Mouse (Mus musculus): ENCODE data around the gene Rps13.
"Not testable (repeated sequence)": the region's sequence is repeated elsewhere in the genome, so short reads cannot be mapped to it uniquely, and the experiment has no call there.

Gene Rps13

DNA sequence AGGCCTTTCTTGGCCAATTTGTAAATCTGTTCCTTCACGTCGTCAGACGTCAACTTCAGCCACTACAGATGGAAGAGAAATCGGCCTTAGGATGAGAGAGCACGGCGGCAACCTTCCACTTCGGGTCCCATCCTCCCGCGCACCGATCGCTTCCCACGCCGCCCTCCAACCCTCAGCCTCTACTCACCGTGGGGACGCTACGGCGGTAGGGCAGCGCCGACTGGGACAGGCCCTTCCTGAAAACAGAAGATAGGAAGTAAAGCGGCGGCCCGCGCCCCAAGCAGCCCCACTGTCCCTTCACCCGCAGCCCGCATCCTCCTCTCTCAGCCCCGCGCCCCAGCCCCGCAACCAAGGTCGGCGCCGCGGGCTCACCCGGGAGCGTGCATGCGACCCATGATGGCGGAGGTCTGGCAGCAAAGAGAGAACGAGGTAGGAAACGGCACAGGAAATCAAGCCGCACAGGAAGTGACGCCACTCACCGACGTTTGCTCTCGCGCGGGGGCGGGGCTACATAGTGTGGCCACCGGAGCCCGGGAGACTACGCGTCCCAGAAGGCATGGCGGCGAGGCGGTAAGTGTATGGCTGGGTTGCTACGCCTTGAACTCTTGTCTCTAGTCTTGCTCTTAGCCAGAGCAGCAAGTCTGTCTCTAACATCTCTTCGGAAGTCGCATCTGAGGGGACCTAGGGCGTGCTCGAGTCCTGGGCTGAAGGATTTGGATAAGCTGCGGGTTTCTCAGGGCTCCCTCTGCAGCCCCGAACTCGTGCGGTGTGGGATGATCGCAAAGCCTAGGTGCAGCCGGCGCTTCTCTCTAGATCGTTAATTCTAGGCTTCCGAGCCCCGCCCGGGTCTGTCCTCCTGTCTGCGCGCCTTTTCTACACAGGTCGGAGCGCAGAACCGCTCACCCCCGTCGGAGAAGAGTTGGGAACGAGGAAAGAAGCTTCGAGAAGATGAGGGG is at the start of gene Rps13:
Rps13 (minus strand) TSS at position 483 of the 956 bp plus-strand sequence.
- DNase-seq (ENCODE audit: low spot score in 2 of 2): peak; percentile 96 to 98

DNA sequence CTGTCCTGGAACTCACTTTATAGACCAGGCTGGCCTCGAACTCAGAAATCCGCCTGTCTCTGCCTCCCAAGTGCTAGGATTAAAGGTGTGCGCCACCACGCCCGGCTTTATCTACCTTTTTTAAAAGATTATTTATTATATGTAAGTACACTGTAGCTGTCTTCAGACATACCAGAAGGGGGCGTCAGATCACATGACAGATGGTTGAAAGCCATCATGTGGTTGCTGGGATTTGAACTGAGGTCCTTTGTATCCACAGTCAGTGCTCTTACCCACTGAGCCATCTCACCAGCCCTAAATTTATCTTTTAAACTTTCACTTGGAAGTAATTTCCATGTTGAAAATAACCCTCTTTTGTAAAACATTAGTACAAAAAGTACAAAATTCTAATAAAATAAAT is 45.2 kb upstream of the Rps13 start:
- DNase-seq (ENCODE audit: low spot score in 2 of 2): not testable (repeated sequence)

DNA sequence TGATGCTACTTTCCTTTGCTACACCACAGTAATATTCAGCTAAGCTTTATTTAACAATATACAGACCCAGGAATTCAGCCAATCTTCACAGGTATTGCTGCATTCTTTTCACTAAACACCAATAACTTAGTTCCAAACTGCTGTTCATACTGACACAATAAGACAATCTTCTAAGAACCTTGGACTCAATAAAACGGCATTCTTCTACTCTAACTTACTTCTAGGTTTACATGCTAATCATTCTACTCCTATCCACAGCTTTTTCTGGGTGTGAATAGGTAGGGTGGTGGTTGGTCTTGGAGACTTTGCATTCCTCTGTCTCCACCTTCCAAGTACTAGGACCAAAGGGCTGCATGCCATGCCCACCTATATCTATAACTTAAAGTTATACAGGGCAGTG is 40.3 kb upstream of the Rps13 start:
- no peak for DNase-seq (ENCODE audit: low spot score in 2 of 2)

DNA sequence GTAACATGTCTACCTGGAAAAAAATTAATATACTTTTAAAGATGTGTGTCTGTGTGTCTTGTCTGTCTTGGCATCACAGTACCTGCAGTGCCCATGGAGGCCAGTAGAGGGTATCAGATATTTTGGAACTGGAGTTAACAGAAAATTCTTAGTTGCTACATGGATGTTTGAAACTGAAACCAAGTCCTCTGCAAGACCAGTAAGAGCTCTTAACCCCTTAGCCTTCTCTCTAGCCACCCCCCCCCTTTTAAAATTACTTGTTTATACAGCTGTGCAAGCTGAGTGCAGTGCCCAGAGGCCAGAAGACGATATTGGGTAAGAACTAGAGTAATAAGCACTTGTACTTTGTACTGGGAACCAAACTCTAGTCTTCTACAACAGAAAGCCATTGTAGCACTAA is 2.2 kb upstream of the Rps13 start:
- DNase-seq (ENCODE audit: low spot score in 2 of 2): peak; percentile 33 to 68

DNA sequence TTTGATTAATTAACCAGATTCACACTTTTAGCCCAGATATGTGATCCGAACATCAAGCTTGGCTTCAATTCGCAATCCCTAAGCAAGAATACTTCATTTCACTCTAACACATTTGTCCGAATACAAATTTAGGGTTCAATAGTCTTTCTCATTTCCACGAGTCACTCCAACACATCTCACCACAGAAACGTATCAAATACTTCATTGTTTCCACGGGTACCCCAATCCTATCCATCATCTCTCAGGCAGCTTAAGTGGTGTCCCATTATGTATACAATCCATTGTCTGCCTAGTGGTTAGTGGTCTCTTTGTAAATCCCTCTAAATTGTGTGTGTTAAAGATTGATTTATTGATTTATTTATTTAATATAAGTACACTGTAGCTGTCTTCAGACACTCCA is 1.1 kb upstream of the Rps13 start:
- no peak for DNase-seq (ENCODE audit: low spot score in 2 of 2)

DNA sequence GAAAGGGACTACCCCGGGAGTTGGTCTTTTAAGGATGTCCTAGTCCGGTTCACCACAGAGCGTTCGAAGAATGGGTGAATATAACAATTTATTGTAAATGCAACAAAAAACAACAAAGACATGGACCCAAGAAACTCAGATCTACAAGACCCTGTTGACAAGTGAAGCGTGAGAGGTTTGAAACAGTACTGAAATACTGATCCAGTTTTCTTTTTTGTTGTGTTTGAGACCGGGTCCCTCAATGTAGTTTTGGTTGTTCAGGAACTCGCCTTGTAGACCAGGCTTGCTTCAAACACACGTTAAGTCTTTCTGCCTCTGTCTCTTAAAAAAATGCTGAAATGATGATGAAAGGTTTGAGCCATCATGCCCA is 659 bp upstream of the Rps13 start:
- no peak for DNase-seq (ENCODE audit: low spot score in 2 of 2)

DNA sequence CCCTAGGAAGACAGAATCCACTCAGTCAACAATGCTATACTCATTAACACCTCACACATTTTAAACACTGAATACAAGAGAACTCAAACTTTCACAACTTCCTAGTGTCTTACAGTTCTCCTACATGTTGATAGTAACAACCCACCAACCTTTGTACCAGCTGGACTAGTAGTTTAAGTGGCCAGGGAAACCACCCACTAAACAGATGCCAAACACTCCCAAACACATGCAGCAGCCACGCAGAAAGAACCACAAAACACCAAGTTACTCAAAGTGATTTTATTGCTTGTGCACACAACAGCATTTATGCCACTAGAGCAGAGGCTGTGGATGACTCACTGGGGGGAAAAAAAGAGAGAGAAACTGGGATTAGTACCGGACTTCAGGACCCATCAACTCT is 2.7 kb downstream of the Rps13 start:
- no peak for DNase-seq (ENCODE audit: low spot score in 2 of 2)

DNA sequence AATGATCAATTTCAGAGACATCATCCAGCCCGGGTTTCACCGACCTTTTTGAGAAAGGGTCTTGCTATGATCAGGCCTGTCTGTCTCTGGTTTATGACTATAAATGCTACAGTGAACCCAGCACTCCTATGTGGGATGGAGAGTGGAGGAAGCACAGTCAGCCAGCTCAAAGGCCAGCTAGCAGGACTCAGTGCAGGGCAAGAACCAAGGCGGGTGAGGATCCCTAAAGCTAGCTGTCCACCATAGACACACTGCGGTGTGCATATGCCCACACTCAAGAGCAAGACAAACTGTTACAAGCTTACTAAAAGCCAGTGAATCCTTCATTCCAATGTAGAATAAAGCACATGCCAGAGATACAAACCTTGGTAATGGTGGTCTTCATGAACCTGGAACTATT is 4.1 kb downstream of the Rps13 start:
- DNase-seq (ENCODE audit: low spot score in 2 of 2): no peak

DNA sequence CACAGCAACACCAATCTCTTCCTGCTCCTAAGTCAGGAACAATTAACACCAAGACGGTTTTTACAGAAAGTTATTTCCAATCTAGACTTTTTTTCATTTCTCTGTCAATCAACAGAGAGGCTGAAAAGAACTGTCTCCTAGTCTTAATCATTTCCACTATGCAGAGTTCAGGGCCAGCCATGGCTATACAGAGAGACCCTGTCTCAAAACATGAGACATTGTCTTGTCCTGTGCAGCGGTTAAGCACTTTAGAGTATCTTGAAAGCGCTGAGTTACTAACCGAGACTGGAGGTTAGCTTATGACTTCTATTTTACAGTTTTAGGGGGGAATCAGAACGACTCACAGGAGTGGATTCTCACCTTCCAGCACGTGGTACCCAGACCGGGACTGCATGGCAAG is 5.2 kb downstream of the Rps13 start:
- DNase-seq (ENCODE audit: low spot score in 2 of 2): no peak

DNA sequence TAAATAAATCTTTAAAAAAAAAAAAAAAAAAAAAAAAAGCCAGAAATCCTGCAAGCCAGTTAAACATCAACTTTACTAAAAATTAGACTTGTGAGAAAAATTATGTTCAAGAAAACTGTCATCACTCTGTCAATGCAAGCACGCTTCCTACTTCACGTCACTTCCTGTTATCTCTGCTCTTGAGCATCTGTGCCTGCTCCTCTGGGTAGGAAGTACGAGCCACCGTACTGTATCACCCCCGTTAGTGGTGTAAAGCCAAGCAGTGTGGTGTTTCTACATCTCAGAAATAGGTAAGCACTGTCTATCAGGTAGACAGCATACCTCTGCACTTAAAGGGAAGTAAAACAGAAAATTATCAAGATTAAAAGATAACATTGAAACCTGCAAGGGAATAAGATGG is 6.1 kb downstream of the Rps13 start:
- DNase-seq (ENCODE audit: low spot score in 2 of 2): no peak

DNA sequence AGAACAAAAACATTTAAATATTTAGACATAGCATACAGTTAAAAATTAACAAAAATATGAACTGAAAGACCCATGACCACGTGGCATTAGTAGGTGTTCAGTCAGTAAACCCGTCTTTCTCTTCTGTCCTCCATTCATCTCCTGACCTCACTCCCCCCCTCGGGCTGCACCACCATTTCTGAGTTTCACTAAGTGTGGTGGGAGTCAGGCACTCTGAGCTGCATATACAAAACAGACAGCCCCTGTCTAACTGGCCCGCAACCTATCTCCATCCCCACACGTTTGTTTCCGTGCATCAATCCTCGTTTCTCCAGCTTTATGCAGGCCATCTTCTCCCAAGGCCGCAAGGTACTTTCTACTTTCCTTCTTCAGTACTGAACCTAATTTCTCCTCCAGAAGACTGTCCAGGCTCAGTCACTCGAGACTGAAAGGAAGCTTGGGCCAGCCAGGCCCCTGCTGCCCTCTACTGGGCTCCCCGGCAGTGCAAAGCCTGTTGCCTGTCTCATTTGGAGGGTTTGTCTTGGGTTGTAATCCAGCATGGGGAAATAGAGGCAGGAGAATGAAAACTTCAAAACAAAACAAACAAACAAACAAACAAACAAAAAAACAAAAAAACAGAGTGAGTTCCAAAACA is 10.5 kb downstream of the Rps13 start:
- DNase-seq (ENCODE audit: low spot score in 2 of 2): peak in 1 of 2 experiments; percentile 39

DNA sequence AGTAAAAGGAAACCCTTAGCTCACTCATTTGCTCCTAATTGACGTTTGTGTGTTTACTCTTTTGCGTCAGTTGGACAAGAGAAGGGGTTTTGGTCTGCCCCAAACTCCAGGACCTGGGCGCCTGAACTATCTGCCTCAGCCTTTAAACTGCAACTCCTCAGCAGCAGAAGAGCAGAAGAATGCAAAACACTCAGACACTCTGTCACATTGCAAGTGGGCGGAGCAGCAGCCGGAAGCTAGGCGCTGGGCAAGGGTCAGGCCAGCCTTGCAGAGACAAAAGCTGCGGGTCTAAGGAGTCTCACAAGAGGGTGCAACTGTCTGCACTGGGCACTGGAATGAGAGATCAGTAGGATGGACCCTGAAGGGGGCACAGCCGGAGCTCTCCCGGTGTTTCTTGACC is 24.5 kb downstream of the Rps13 start:
- DNase-seq (ENCODE audit: low spot score in 2 of 2): no peak

DNA sequence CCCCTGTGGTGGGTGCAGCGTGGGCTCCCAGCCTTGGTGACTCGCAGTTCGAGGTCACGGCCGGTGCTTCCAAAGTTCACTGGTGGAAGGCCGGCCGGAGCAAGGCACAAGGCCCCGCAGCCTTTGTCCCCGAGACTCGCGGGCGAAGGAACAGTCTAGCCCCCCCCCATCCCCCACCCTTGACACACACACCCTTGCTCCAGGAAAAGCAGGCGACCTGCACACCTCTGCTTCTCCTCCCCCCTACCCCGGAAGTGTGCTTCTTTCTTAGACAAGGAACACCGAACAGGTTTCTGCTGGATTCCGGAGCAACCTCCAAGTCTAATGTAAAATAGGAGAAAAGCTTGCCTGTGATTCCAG is 25.4 kb downstream of the Rps13 start:
- no peak for DNase-seq (ENCODE audit: low spot score in 2 of 2)

DNA sequence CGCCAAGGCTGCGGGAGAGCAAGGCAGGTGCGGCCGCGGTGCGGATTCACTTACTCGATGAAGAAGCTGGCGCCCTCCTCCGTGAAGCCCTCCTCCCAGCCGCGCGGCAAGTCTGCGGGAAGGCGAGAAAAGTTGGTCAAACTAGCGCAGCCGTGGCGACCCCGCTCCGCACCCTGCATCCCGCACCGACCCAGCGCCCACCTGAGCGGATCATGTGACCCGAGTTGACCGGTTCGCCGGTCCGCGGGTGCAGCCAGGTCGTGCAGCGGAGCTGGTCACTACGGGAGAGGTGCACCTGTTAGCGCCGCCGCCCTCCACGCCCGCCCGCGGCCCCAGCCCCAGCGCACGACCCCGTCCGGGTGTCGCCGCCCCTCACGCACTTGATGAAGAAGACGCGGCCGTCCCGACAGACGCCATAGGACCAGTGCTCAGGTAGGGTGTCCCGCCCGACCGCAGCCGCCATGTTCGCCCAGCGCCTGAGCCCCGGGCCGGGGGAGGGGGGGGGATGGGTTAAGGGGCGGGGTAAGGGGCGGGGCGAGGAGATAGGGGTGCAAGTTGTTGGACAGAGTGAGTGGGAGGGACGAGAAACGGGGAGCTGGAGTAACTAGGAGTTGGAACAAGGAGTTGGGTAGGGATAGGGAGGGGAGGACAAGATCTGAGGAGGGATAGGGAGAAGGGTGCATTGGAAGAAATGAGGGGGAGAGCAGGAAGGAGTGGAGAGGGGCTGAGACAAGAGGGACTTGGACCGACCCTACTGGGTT is 25.9 kb downstream of the Rps13 start, which contains the start of gene Plekha7:
Plekha7 (minus strand) TSS at position 506 of the 761 bp plus-strand sequence.
- DNase-seq (ENCODE audit: low spot score in 2 of 2): peak in 1 of 2 experiments; percentile 13

DNA sequence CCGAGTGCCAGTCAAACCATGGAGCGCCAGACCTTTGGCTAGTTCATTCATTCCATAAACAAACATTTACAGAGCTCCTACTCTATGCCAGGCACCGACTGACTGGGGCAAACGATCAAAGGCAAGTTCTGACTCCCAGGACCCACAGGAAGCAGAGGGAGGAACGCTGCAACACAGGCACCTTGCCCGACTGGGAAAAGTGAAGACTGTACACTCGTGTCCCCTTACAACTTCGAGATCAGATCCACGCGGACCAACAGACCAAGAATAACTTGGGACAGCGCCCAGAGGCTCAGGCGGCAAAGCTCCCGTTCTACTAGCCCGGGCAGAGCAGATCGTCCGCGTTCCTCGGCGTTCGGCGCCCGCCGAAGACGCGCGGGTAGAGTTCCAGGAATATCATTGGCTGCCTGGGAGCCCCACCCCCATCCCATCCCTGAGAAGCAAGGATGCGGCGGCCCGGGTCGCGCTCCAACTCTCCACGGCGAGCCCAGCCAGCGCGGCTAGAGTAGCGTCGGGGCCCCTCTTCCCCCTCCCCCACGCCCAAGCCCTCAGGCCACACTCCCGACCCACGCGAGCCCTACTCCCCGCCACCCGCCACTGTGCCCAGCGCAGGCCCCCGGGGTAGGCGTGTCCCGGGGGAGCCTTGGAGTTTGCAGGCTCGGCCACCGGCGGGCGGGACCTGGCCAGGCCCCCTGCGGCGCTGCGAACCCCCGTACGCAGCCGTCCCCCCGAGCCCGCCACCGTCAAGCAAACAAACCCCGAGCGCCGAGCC is 26.7 kb downstream of the Rps13 start:
- DNase-seq (ENCODE audit: low spot score in 2 of 2): peak; percentile 66 to 67

DNA sequence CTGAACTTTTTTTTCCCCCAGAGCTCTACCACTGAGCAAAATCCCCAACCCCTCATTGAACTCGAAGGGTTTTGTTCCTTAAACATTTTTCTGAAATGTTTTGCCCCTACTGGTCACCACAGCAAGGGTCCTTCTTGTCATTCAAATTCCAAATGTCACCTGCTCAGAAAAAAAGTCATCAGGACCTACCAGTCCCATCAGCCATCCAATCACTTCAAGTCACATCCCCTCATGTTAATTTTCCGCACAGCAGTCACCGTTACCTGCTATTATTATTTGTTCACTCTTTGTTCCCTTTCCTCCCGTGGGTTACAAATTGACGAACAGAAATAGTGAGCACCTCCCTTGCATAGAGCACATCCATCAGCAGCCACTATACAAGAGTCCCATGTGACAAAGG is 27.4 kb downstream of the Rps13 start:
- DNase-seq (ENCODE audit: low spot score in 2 of 2): no peak

DNA sequence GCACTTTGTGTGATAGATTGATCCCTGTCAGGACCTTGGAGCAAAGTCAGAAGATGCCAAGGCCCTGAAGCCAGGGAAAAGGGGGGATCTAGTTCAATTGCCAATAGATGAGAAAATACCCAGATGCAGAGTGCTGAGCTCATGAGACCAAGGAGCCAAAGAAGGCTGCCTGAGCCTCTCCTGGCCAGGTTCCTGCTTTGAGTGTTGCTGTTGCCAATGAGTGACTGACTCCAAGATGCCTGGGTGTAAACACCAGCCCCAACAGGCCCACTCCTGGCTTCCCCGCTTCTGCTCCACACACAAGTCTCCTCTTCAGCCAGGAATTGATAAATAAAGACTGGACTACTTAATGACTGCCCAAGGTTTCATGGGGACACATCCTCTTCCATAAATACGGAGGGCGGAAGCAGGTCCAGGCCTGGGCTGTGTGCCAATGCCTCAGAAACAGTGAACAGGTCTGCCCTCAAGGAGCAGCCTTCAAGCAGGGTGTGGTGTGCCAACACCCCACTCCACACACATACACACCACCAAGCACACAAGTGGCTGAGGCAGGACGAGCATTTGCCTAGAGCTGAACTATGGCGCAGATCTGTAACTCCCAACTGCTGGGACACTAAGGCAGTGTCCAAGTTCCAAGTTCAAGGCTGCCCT is 32.2 kb downstream of the Rps13 start:
- DNase-seq (ENCODE audit: low spot score in 2 of 2): peak in 1 of 2 experiments; percentile 14

DNA sequence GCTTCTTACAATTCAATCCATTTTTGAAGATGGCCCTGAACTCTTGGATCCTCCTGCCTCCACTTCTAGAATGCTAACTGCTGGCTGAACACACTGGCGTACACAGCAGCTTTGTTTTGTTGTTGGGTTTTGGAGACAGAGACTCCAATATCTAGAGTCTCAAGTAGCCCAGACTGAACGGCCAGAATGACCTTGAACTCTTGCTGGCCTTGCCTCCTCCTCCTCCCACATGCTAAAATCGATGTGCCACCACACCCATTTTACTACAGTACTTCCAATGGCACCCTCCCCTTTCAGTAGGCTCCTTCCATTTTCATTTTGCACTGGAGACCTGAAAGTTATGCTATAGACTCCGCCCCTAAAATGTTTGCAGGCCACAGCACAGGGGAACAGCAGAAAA is 32.9 kb downstream of the Rps13 start:
- no peak for DNase-seq (ENCODE audit: low spot score in 2 of 2)

DNA sequence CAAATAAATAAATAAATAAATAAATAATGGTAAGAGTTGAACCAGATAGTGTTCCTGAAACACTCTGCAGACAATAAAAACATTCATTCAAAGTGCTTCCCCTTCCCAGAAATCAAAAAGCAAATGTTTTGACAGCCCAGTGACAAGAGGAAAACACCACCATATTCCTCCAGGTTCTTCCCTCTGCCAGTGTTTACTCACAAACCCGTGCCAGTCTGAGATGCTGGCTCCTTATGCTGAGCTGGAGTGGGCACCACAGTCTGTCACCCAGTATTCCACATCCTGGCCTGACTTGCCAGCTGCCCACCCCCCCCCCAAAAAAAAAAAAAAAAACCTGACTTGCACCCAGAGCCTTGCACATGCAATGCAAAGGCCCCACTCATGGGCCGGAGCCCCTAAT is 35.1 kb downstream of the Rps13 start:
- no peak for DNase-seq (ENCODE audit: low spot score in 2 of 2)

DNA sequence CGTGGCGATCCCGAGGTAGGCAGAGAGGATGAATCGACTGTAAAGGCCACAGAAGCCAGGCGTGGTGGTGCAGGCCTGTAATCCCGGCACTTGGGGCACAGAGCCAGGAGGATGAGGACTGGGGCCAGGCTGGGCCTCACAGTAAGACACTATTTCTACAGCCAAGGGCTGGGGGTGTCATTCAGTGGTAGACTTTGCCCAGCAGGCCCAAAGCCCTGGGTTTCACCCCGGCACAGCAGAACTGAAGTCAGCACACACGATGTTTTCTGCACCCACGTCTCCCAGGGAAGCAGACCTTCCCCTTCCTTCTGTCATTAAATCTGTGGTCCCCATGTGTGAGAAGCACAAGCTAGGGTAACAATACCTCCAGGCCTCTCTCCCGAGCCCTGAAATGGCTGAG is 35.6 kb downstream of the Rps13 start:
- no peak for DNase-seq (ENCODE audit: low spot score in 2 of 2)

DNA sequence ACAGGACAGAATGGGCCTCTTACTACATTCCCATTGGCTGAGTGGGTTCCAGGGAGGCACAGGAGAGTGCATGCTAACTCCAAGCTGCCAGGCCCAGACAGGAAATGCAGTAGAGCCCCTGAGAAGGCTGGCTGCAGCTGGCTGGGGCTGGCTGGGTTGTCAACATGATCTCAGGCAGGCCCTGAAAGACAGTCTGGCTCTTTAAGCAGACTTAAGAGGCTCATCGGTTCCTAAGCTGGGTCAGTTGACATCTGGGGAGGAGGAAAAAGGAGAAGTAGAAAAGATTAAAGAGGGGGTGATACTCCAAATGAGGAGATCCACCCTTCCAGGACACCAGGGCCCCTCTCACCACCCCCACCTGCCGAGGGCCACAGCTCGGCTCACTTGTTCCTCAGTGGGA is 39.0 kb downstream of the Rps13 start:
- DNase-seq (ENCODE audit: low spot score in 2 of 2): no peak

Data from heart, adult 9 months (tissue).